Mouse (Mus musculus): ENCODE data around the gene Il22ra1. TPM values are rescaled to one million over a fixed set of nuclear protein-coding genes. Genes with fewer than 3 reads are reported as not detected.
"Not testable (repeated sequence)": the region's sequence is repeated elsewhere in the genome, so short reads cannot be mapped to it uniquely, and the experiment has no call there.

Gene Il22ra1
- polyA plus RNA-seq, 1 experiment from 2014 or later = not detected

DNA sequence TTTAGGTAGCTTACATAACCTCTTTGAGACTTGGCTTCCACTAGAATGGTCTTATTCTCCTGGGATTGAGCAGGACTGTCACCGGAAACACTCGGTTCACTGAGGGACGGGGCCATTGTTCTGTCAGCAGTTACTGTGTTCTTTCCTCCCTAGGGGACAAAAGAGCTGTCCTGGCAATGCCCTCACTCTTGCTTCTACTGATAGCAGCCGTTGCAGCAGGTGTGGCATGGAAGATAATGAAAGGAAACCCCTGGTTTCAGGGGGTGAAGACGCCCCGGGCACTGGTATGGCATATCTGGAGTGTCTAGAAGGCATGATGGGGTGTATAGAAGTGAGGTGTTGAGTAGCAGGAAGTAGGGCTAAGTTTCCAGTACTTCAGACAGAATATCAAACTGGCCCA lies 24.0 kb upstream of the Il22ra1 start:
- no peak overlapping the region for H3K27ac ChIP-seq
- H3K36me3 ChIP-seq = no peaks in the 10 kb centered on the region
- H3K4me2 ChIP-seq (replicated peaks) = no peak overlapping the region
- 56% methylated on average over 6 of the region's 6 CpGs for WGBS
- 0 out of 2 replicates have a peak, but pooled peaks cover 6% of the 10 kb centered on the region for H3K4me1 ChIP-seq
- no peak for ATAC-seq (ENCODE audit: insufficient number of reproducible peaks, insufficient read depth, low FRiP score, low TSS enrichment)
- no peaks in the 10 kb centered on the region for H3K9me3 ChIP-seq
- no peak overlapping the region for H3K4me3 ChIP-seq
- H3K9ac ChIP-seq = no peak overlapping the region
- H3K27me3 ChIP-seq = no peaks in the 10 kb centered on the region

DNA sequence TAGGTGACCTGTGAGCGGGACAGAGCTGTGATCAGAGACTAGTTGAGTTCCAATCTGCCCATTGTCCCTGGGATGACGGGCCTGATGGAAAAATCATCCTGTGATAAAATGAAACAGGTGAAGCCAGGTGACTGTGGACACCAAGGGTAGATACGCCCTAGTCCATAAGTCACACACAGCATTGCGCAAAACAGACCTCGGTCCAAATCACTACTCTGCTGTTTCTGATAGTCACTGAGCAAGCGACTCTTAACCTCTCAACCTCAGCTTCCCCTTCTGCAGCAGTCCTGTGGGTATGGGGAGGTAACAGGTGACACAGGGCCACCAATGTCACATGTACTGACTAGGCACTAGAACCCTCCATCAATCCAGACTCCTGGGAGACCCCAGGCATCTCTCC lies 21.9 kb upstream of the Il22ra1 start:
- no peak overlapping the region for H3K27ac ChIP-seq
- WGBS = 90% methylated on average over 6 of the region's 6 CpGs
- H3K9me3 ChIP-seq = no peaks in the 10 kb centered on the region
- no peak overlapping the region for H3K4me3 ChIP-seq
- H3K27me3 ChIP-seq = no peaks in the 10 kb centered on the region
- no peak overlapping the region for H3K4me2 ChIP-seq (replicated peaks)
- H3K4me1 ChIP-seq = no peaks in the 10 kb centered on the region
- no peaks in the 10 kb centered on the region for H3K36me3 ChIP-seq
- H3K9ac ChIP-seq = no peak overlapping the region
- ATAC-seq (ENCODE audit: insufficient number of reproducible peaks, insufficient read depth, low FRiP score, low TSS enrichment) = no peak

DNA sequence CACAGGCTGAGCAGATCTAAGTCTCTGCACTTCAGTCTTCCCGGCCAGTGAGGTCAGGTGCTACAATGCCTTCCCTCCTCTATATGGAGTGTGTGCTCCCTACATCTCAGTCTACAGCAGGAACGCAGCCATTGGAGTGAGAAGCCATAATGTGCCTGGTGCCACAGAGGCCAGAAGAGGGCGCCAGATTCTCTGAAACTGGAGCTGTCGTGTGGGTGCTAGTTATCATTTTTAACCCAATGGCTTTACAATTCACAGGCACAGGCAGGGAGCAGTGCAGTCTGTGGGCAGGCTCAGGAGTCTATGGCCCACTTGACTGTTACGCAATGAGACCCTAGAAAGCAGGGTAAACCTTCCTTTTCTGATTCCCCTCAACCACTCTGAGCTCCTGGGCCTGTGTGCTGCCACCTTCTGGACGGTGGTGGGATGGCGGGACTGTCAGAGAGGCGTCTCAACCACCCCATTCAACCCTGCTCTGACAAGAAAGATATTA lies 18.9 kb upstream of the Il22ra1 start:
- Histone ChIP-seq H3K27me3 (no peaks in the 10 kb centered on the region), H3K4me1 (no peaks in the 10 kb centered on the region), H3K9ac (no peak overlapping the region), H3K27ac (no peak overlapping the region), H3K9me3 (no peaks in the 10 kb centered on the region), H3K36me3 (no peaks in the 10 kb centered on the region), H3K4me3 (no peak overlapping the region), H3K4me2 (replicated peaks) (peak overlapping the region; percentile 32)
- ATAC-seq (ENCODE audit: insufficient number of reproducible peaks, insufficient read depth, low FRiP score, low TSS enrichment) = no peak; the same call in 1 of the 2 replicates
- WGBS = 10% methylated on average over 8 of the region's 8 CpGs

DNA sequence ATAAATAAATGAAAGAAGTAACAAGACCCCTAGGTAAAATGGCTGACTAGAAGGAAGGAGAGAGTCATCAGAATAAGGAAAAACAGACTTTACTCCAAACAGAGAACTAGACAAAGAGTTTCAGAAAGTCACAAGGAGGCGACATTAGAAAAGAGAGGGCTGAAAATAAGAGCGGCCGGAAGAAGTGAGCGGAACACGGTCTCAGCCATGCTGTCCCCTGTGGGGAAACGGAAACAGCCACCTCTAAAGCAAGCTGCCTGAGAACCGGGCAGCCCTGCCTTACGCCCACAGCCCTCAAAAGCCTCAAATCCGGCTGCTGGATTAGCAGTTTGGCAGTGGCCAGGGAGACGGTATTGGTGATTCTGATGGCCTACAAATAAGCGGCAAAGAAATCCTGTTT lies 18.4 kb upstream of the Il22ra1 start:
- H3K9me3 ChIP-seq = no peaks in the 10 kb centered on the region
- H3K4me1 ChIP-seq = no peaks in the 10 kb centered on the region
- H3K27me3 ChIP-seq = no peaks in the 10 kb centered on the region
- no peak for ATAC-seq (ENCODE audit: insufficient number of reproducible peaks, insufficient read depth, low FRiP score, low TSS enrichment)
- 71% methylated on average over 11 of the region's 11 CpGs for WGBS
- H3K27ac ChIP-seq = no peak overlapping the region
- H3K36me3 ChIP-seq = no peaks in the 10 kb centered on the region
- no peak overlapping the region for H3K9ac ChIP-seq
- H3K4me3 ChIP-seq = no peak overlapping the region
- no peak overlapping the region for H3K4me2 ChIP-seq (replicated peaks)

DNA sequence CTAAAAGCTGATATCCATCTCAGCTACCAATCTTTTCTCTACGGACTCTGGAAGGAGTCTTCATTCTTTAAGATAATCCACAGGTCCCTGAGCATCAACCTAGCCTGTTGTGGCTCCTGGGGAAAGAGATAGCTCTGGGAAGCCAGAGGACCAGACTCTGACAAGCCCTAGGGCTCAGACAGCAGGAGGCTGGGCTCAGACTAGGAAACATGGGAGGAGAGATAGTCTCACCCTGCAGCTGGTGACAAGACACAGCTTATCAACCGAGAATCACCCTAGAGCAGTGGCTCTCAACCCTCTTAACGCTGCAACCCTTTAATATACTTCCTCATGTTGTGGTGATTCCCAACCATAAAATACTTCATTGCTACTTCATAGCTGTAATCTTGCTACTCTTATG lies 17.6 kb upstream of the Il22ra1 start:
- no peak overlapping the region for H3K4me2 ChIP-seq (replicated peaks)
- 82% methylated on average over 3 of the region's 3 CpGs for WGBS
- H3K9ac ChIP-seq = no peak overlapping the region
- H3K27ac ChIP-seq = no peak overlapping the region
- no peak overlapping the region for H3K4me3 ChIP-seq
- no peaks in the 10 kb centered on the region for H3K27me3 ChIP-seq
- no peak for ATAC-seq (ENCODE audit: insufficient number of reproducible peaks, insufficient read depth, low FRiP score, low TSS enrichment)
- H3K9me3 ChIP-seq = no peaks in the 10 kb centered on the region
- no peaks in the 10 kb centered on the region for H3K4me1 ChIP-seq
- no peaks in the 10 kb centered on the region for H3K36me3 ChIP-seq

DNA sequence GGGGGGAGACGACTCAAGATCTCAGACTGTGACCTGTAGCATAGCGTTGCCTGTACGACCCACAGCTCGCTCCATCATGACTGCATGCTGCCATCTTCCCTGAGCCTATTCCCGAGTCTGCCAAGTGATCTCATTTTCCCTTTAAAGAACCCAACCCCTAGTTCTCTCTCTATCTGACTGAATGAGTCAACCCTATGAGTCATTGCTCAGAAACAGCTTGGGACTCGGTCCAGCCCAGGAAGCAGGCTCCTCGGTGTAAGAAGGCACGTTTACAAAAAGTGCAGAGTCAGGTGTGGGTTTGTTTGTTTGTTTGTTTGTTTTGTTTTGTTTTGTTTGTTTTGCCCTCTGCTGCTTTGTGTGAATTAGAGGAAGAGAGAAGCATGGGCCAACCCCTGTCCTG lies 13.2 kb upstream of the Il22ra1 start:
- Histone ChIP-seq H3K9ac (no peak overlapping the region), H3K27ac (no peak overlapping the region), H3K4me3 (no peak overlapping the region), H3K9me3 (no peaks in the 10 kb centered on the region), H3K36me3 (no peaks in the 10 kb centered on the region), H3K27me3 (no peaks in the 10 kb centered on the region), H3K4me1 (no peaks in the 10 kb centered on the region), H3K4me2 (replicated peaks) (no peak overlapping the region)
- 85% methylated on average over 8 of the region's 8 CpGs for WGBS
- ATAC-seq (ENCODE audit: insufficient number of reproducible peaks, insufficient read depth, low FRiP score, low TSS enrichment) = no peak

DNA sequence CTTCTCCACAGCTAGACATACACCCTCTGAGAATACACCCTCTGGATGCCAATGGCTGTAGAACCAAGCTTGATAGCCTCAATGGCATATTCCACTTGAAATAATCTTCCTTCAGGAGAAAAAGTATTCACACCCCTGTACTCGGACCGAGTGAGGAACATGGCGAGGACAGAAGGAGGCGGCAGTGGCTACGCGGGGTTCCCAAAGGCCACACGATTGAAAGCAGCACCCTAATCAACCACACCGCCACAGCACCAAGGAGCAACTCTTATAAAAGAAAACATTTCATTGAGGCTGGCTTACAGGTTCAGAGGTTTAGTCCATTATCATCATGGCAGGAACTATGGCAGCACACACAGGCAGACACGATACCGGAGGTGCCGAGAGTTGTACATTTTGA lies 11.5 kb upstream of the Il22ra1 start:
- H3K4me2 ChIP-seq (replicated peaks); H3K9ac ChIP-seq; H3K27me3 ChIP-seq; ATAC-seq (ENCODE audit: insufficient number of reproducible peaks, insufficient read depth, low FRiP score, low TSS enrichment); H3K4me3 ChIP-seq; H3K27ac ChIP-seq; H3K4me1 ChIP-seq; H3K36me3 ChIP-seq; H3K9me3 ChIP-seq: not testable (repeated sequence)
- 96% methylated on average over 11 of the region's 11 CpGs for WGBS

DNA sequence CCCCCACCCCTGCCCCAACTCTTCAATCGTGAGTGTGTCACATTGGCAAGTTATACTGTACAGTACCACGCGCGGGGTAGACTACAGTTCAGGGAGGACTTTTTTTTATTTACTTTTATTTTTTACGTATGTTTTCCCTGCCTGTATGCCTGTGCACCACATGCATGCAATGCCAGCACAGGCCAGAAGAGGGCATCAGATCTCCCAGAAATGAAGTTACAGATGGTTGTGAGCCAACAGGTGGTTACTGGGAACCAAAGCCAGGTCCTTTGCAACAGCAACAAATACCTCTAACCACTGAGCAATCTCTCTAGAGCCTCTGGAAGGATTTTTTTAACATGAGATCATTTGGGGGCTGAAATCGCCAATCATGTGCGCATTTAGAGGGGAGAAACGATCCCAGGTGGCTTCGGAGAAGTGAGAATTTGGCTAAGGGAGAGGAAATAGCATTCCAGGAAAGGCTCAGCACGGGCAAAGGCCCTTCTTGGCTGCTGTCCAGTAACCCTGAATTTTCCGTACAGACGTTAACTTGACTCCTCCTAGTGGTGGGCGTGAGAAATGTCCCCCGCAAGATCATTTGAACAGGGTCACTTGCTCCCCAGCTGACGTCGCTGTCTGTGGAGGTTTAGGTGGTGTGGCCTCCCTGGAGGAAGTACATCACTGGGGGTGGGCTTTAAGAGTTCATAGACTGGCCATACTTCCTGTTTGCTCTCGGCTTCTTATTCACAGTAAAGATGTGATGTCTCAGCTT lies 5.3 kb upstream of the Il22ra1 start:
- Histone ChIP-seq H3K27ac (no peak overlapping the region), H3K4me3 (no peak overlapping the region), H3K9ac (no peak overlapping the region), H3K4me2 (replicated peaks) (no peak overlapping the region), H3K4me1 (no peaks in the 10 kb centered on the region), H3K27me3 (no peaks in the 10 kb centered on the region), H3K36me3 (no peaks in the 10 kb centered on the region), H3K9me3 (peaks cover 10% of the 10 kb centered on the region; the same call in 1 of the 2 replicates)
- no peak for ATAC-seq (ENCODE audit: insufficient number of reproducible peaks, insufficient read depth, low FRiP score, low TSS enrichment)
- 76% methylated on average over 17 of the region's 17 CpGs for WGBS

DNA sequence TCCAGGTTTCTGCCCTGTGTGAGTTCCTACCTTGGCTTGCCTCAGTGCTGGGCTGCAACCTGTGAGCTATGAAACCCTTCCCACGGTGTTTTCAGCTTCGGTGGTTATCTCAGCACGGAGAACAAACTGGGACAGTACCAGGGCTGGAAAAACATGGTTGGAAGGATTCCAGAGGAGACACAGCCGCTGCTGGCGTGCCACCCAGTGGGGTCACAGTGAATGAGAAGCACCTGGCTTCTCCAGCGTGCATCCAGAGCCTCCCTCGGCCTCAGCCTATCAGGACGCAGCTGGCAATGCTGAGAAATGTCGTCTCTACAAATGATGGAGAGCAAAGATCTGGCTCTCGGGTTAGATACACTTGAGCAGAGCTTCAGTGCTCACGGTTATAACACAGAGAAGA lies 1.6 kb upstream of the Il22ra1 start:
- Histone ChIP-seq H3K27me3 (no peaks in the 10 kb centered on the region), H3K27ac (no peak overlapping the region), H3K4me3 (no peak overlapping the region), H3K9ac (no peak overlapping the region), H3K4me2 (replicated peaks) (no peak overlapping the region), H3K9me3 (peaks cover 6% of the 10 kb centered on the region; the same call in 1 of the 2 replicates), H3K4me1 (no peaks in the 10 kb centered on the region), H3K36me3 (no peaks in the 10 kb centered on the region)
- no peak for ATAC-seq (ENCODE audit: insufficient number of reproducible peaks, insufficient read depth, low FRiP score, low TSS enrichment)
- 68% methylated on average over 11 of the region's 11 CpGs for WGBS

DNA sequence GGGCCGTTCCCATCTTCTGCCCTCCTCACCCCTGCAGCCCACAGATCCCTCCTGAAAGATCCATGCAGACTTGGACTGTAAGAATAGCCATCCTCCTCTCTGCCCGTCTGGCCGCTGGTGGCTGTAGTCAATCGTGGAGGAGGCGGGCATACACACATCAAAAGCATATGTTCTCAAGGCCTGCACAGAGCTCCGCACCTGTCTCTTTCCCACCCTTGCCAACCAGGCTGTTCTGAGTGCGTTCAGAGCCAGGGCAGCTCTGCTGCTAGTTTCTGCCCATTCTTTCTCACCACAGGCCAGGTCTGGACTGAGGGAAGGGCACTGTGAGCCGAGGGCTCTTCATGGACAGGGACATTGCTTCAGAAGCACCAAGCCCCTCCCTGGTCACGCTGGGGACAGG lies 2.2 kb downstream of the Il22ra1 start:
- Histone ChIP-seq H3K36me3 (no peaks in the 10 kb centered on the region), H3K9ac (no peak overlapping the region), H3K4me3 (no peak overlapping the region), H3K4me1 (no peaks in the 10 kb centered on the region), H3K27ac (no peak overlapping the region), H3K4me2 (replicated peaks) (no peak overlapping the region), H3K27me3 (no peaks in the 10 kb centered on the region), H3K9me3 (peaks cover 4% of the 10 kb centered on the region; the same call in 1 of the 2 replicates)
- WGBS = 69% methylated on average over 9 of the region's 9 CpGs
- ATAC-seq (ENCODE audit: insufficient number of reproducible peaks, insufficient read depth, low FRiP score, low TSS enrichment) = no peak

DNA sequence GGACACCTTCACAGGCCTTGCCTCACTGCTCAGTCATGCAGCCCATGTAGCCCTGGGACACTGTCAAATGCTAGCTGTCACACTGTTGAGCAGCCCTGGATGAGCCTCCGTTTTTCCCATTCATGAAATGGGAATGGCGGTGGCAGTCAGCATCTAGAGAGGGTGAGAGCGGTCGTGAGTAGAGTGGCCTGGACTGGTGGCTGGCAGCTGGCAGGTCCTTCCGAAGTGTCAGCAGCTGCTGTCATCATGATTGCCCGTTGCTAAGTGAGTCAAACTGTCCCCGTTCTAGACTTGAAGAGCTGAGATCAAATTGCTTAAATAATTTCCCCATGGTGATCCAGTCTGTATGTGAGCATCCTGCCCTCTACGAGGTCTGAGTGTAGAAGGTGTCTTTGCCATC lies 3.0 kb downstream of the Il22ra1 start:
- 69% methylated on average over 8 of the region's 8 CpGs for WGBS
- Histone ChIP-seq H3K4me2 (replicated peaks) (no peak overlapping the region), H3K9ac (no peak overlapping the region), H3K27ac (no peak overlapping the region), H3K36me3 (no peaks in the 10 kb centered on the region), H3K9me3 (peaks cover 5% of the 10 kb centered on the region; the same call in 1 of the 2 replicates), H3K4me1 (no peaks in the 10 kb centered on the region), H3K27me3 (no peaks in the 10 kb centered on the region), H3K4me3 (no peak overlapping the region)
- no peak for ATAC-seq (ENCODE audit: insufficient number of reproducible peaks, insufficient read depth, low FRiP score, low TSS enrichment)

DNA sequence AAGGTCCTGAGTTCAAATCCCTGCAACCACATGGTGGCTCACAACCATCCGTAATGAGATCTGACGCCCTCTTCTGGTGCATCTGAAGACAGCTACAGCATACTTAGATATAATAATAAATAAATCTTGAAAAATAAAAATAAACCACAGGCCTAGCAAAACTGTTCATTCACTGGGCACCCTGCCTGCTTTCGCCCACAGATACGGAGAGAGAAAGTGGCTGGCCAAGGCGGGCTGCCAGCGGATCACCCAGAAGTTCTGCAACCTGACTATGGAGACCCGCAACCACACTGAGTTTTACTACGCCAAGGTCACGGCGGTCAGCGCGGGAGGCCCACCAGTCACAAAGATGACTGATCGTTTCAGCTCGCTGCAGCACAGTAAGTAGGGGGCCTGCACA lies 5.9 kb downstream of the Il22ra1 start:
- Histone ChIP-seq H3K4me1 (no peaks in the 10 kb centered on the region), H3K9me3 (peaks cover 5% of the 10 kb centered on the region; the same call in 1 of the 2 replicates), H3K27me3 (no peaks in the 10 kb centered on the region), H3K27ac (no peak overlapping the region), H3K4me3 (no peak overlapping the region), H3K9ac (no peak overlapping the region), H3K4me2 (replicated peaks) (no peak overlapping the region), H3K36me3 (no peaks in the 10 kb centered on the region)
- 93% methylated on average over 14 of the region's 14 CpGs for WGBS
- no peak for ATAC-seq (ENCODE audit: insufficient number of reproducible peaks, insufficient read depth, low FRiP score, low TSS enrichment)
